Mouse (Mus musculus) liver, adult 10 weeks (tissue): ENCODE measurements around the gene H2-D1. TPM values are rescaled to one million over a fixed set of nuclear protein-coding genes. Genes with fewer than 3 reads are reported as not detected.

Experiments
- polyA plus RNA-seq: library from polyadenylated mRNA; stranded (reverse); fragments of 350-450 nt; fragmentation: Illumina TruSeq; extraction: RNeasy Lipid Tissue Mini Kit (QIAGEN cat#74804); gene quantifications from one replicate; pipeline ENCODE4 v1.2.3, GENCODE M21; 2014; ENCODE audit warnings: low read depth, low replicate concordance

The H2-D1 gene
- polyA plus RNA-seq = 78.7 TPM

DNA sequence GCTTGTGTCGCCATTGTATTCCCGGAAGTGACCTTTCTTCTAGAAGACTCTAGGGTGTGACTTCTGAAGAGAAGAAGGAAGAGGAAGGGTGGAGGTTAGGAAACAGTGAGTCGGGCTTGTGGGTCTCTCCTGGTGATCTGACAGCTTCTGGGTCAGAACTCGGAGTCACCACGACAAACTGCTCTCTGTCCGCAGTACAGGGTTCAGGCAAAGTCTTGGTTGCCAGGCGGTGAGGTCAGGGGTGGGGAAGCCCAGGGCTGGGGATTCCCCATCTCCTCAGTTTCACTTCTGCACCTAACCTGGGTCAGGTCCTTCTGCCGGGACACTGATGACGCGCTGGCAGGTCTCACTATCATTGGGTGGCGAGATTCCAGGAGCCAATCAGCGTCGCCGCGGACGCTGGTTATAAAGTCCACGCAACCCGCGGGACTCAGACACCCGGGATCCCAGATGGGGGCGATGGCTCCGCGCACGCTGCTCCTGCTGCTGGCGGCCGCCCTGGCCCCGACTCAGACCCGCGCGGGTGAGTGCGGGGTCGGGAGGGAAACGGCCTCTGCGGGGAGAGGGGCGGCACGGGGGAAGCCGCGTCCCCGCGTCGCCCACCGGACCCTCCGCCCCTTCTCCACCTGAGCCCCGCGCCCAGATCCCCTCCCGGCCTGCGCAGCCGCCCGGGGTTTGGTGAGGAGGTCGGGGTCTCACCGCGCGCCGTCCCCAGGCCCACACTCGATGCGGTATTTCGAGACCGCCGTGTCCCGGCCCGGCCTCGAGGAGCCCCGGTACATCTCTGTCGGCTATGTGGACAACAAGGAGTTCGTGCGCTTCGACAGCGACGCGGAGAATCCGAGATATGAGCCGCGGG is at the start of gene H2-D1:
TSS of gene H2-D1 (plus strand) at position 67 of the 859 bp plus-strand sequence.

GRCm38 (mm10) chr17:35220156-35220952 is 42.2 kb upstream of the H2-D1 start, which contains the start of gene Gm16181:
TSS of gene Gm16181 (plus strand) at chr17:35220834.

DNA sequence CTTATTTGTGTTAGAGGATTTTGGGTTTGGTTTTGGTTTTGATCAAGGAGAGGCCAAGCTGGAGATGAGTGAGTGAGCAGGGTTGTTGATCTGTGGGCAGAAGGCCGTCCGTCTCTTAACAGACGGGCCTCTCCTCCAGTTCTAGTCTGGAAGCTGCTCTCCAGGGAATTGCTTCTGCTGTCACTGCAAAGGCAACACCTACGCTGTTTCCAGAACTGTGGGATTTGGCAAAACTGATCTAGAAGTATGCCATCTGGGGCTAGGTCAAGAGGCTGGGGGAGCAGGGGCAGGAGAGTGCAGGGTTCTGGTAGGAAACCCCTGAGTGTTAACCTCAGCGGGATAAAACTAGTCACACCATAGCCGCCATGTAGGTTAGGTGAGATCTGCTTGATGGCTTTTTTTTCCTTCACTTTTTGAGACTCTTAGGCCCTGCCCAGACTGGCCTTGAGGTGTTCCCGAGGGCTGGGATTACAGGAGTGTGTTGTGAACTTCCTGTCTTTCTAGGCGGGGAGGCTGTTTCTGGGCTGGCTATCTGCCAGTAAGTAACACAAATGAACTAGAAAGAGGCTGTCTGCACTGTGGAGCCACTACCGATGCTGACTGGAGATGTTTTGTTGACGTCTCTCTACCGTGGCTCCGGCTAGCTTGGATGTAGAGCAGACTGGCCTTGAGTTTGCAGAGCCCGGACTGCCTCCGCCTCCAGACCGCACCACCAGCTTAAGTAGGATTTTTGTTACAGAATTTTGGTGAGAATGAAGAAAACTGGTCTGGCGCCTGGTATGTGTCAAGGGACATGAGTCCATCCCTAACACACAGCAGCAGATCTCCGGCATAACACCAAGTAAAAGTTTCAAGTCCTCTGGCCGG is 29.2 kb upstream of the H2-D1 start, which contains the start of gene Atp6v1g2:
TSS of gene Atp6v1g2 (plus strand) at position 547 of the 867 bp plus-strand sequence.

DNA sequence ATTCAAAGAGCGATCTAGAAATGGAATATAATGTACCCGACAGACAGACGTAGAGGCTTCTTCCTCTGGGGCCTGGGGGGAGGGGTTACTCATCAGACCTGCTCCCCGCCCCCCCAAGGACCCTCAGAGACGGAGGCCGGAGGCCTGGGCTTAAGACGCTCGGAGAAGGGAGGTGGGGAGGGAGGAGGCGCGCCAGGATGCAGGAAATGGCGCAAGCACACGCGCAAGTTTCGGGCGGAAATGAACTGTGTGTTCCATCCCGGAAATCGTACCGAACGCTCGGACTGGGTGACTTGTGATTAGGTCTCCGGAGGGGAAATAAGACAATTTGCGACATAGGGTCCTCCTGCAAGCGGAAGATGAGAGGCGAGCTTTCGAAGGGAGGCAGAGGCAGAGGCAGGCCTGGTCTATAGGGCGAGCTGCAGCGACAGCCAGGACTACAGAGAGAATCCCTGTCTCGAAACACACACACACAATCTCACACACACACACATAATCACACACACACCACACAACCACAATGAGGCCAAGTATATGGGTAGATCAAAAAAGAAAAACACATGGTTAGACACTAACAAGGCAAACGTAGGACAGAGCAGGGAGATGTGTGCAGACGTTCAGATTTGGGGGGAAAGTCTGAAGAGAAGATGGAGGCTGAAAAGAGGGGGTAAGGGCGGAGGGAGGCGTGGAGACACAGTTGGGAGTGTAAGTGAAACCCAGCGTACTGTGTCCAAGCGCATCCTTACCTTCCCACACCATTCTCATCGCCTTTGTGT is 26.7 kb upstream of the H2-D1 start, which contains the start of gene Nfkbil1:
TSS of gene Nfkbil1 (minus strand) at position 179 of the 776 bp plus-strand sequence.

GRCm38 (mm10) chr17:35241305-35242014 is 21.1 kb upstream of the H2-D1 start, which contains the start of gene Ddx39b:
TSS of gene Ddx39b (plus strand) at chr17:35241746.

Other genes with a start within 250 kb of the H2-D1 start
- gene Vwa7, start 246.2 kb upstream of the H2-D1 start, polyA plus RNA-seq = not detected
- not detected for gene Sapcd1, start 234.7 kb upstream of the H2-D1 start, polyA plus RNA-seq
- 1.1 TPM for gene Msh5, start 216.0 kb upstream of the H2-D1 start, polyA plus RNA-seq
- gene Clic1, start 212.8 kb upstream of the H2-D1 start, polyA plus RNA-seq = 5.7 TPM
- not detected for gene Ddah2, start 203.7 kb upstream of the H2-D1 start, polyA plus RNA-seq
- not detected for gene Ly6g6c, start 197.3 kb upstream of the H2-D1 start, polyA plus RNA-seq
- gene Mpig6b, start 196.5 kb upstream of the H2-D1 start, polyA plus RNA-seq = not detected
- gene Ly6g6e, start 185.8 kb upstream of the H2-D1 start, polyA plus RNA-seq = not detected
- gene Ly6g6d, start 184.7 kb upstream of the H2-D1 start, polyA plus RNA-seq = not detected
- gene Ly6g6f, start 177.1 kb upstream of the H2-D1 start, polyA plus RNA-seq = not detected
- 4.4 TPM for gene Abhd16a, start 173.5 kb upstream of the H2-D1 start, polyA plus RNA-seq
- not detected for gene Ly6g5c, start 154.5 kb upstream of the H2-D1 start, polyA plus RNA-seq
- not detected for gene Ly6g5b, start 147.3 kb upstream of the H2-D1 start, polyA plus RNA-seq
- 1.4 TPM for gene Gpank1, start 141.3 kb upstream of the H2-D1 start, polyA plus RNA-seq
- 97.4 TPM for gene Csnk2b, start 140.7 kb upstream of the H2-D1 start, polyA plus RNA-seq
- gene D17H6S53E, start 136.4 kb upstream of the H2-D1 start, polyA plus RNA-seq = 1.3 TPM
- gene Apom, start 130.7 kb upstream of the H2-D1 start, polyA plus RNA-seq = 85.5 TPM
- gene Bag6, start 127.6 kb upstream of the H2-D1 start, polyA plus RNA-seq = 5.2 TPM
- 3.7 TPM for gene Prrc2a, start 97.8 kb upstream of the H2-D1 start, polyA plus RNA-seq
- 7.5 TPM for gene Aif1, start 86.7 kb upstream of the H2-D1 start, polyA plus RNA-seq
- not detected for gene Lst1, start 74.3 kb upstream of the H2-D1 start, polyA plus RNA-seq
- gene Ltb, start 68.3 kb upstream of the H2-D1 start, polyA plus RNA-seq = not detected
- 0.26 TPM for gene Tnf, start 60.7 kb upstream of the H2-D1 start, polyA plus RNA-seq
- not detected for gene Lta, start 57.4 kb upstream of the H2-D1 start, polyA plus RNA-seq
- not detected for gene Gm16181, start 41.9 kb upstream of the H2-D1 start, polyA plus RNA-seq
- 2.6 TPM for gene Atp6v1g2, start 29.1 kb upstream of the H2-D1 start, polyA plus RNA-seq
- 0.87 TPM for gene Nfkbil1, start 26.9 kb upstream of the H2-D1 start, polyA plus RNA-seq
- 7.4 TPM for gene Ddx39b, start 21.0 kb upstream of the H2-D1 start, polyA plus RNA-seq
- gene H2-Q1, start 57.7 kb downstream of the H2-D1 start, polyA plus RNA-seq = 18.4 TPM
- gene H2-Q2, start 79.5 kb downstream of the H2-D1 start, polyA plus RNA-seq = 2.7 TPM
- 22.6 TPM for gene H2-Q4, start 116.9 kb downstream of the H2-D1 start, polyA plus RNA-seq
- 10.0 TPM for gene H2-Q6, start 162.1 kb downstream of the H2-D1 start, polyA plus RNA-seq
- gene H2-Q7, start 176.4 kb downstream of the H2-D1 start, polyA plus RNA-seq = 6.8 TPM
- 511 TPM for gene H2-Q10, start 207.4 kb downstream of the H2-D1 start, polyA plus RNA-seq
- gene Pou5f1, start 243.3 kb downstream of the H2-D1 start, polyA plus RNA-seq = not detected